Mouse (Mus musculus) hindbrain, embryonic 11.5 days (tissue): ENCODE measurements around the gene Nol6. TPM values are rescaled to one million over a fixed set of nuclear protein-coding genes. Genes with fewer than 3 reads are reported as not detected.

ENCODE experiments used
- ATAC-seq: fragments of 200-750 bp; cut with Nextera tagmentation; 2 replicates; pipeline ENCODE4 v1.8.0; 2017; ENCODE audit warnings: mild to moderate bottlenecking, moderate TSS enrichment, moderate library complexity; ENCODE audit not compliant: low FRiP score
- DNase-seq: peaks from one replicate; pipeline ENCODE4 v3.0.0-alpha.2; 2015; ENCODE audit warnings: low spot score
- H3K27ac ChIP-seq: fragments of 300-500 bp; sonication (generic); 2 replicates; pipeline ENCODE4 v1.5.1; 2014; ENCODE audit warnings: mild to moderate bottlenecking, low read depth, low read length
- H3K27me3 ChIP-seq: fragments of 300-500 bp; sonication (generic); 2 replicates; pipeline ENCODE4 v1.6.1; 2014; ENCODE audit warnings: mild to moderate bottlenecking, low read length, moderate library complexity, mixed read lengths; ENCODE audit not compliant: control insufficient read depth, insufficient read depth
- H3K36me3 ChIP-seq: fragments of 300-500 bp; sonication (generic); 2 replicates; pipeline ENCODE4 v1.6.1; 2014; ENCODE audit warnings: mild to moderate bottlenecking, low read length, moderate library complexity, mixed read lengths; ENCODE audit not compliant: control insufficient read depth, insufficient read depth
- H3K4me1 ChIP-seq: fragments of 300-500 bp; sonication (generic); replicated peaks from 2 replicates; pipeline ENCODE4 v1.6.1; 2014; ENCODE audit warnings: low read length, mixed read lengths; ENCODE audit not compliant: control insufficient read depth, insufficient read depth
- H3K4me2 ChIP-seq: fragments of 300-500 bp; sonication (generic); replicated peaks from 2 replicates; pipeline ENCODE4 v1.6.1; 2014; ENCODE audit warnings: mild to moderate bottlenecking, low read depth, low read length
- H3K4me3 ChIP-seq: fragments of 300-500 bp; sonication (generic); 2 replicates; pipeline ENCODE4 v1.5.1; 2014; ENCODE audit warnings: low read depth, low read length
- H3K9ac ChIP-seq: fragments of 300-500 bp; sonication (generic); 2 replicates; pipeline ENCODE4 v1.6.1; 2014; ENCODE audit warnings: low read depth, low read length
- H3K9me3 ChIP-seq: fragments of 300-500 bp; sonication (generic); 2 replicates; pipeline ENCODE4 v1.6.1; 2016; ENCODE audit warnings: low read length; ENCODE audit not compliant: control insufficient read depth
- WGBS: fragments of 180-500 bp; shearing (Covaris S2); extraction: QIAGEN DNeasy Blood & Tissue Kit; methylation state at CpG from one replicate; pipeline ENCODE4 v1.1.7; 2014; 5-methylcytosine and 5-hydroxymethylcytosine counted together
- polyA plus RNA-seq: library from polyadenylated mRNA; unstranded; fragments of >200 nt; fragmentation: Nextera tagmentation; extraction: Ambion mirVana; gene quantifications from 2 replicates; pipeline ENCODE4 v1.2.1, GENCODE M21; 2014

The Nol6 gene
- polyA plus RNA-seq, 1 experiment from 2014 or later, result 14.7 TPM

DNA sequence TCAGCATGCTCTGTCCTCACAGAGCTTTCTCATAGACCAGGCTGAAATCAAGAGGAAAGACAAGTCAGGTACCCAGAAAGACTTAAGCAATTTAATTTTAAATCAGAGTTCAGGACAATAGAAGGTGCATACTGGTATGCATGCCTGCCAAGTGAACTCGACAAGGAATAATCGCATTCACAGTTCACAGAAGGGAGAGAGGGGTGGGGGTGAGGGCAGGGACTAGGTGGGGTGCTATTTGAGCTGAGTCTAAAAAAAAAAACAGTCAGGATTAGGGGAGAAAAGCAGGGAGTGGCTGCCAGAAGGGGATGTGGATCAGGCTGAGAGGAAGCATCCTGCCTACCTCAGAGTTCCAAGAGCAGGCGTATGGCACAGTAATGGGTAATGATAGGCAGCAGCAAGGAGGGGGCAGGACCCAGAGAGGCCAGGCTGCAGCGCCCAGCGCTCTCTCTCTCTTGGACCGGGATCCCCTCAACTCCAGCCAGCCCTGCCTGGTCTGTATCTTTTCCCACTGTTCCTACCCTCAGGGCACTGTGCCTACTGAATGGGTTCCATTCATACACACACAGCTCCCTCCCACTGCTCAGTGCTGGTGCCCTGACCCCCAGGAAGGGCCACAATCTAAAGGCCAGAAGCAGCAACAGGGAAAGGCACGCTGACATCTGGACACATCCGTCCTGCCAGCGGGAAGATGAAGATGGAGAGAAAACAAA, 9.7 kb downstream of the Nol6 start:
- Histone ChIP-seq H3K9ac (no peak overlapping the region), H3K27ac (no peak overlapping the region), H3K27me3 (no peaks in the 10 kb centered on the region), H3K9me3 (no peaks in the 10 kb centered on the region), H3K4me1 (no peaks in the 10 kb centered on the region), H3K4me3 (no peak overlapping the region), H3K4me2 (no peak overlapping the region), H3K36me3 (0 out of 2 replicates have a peak, but pooled peaks cover 13% of the 10 kb centered on the region)
- DNase-seq, result no peak
- 85% methylated on average over 9 of the region's 9 CpGs for WGBS
- ATAC-seq, result no peak

DNA sequence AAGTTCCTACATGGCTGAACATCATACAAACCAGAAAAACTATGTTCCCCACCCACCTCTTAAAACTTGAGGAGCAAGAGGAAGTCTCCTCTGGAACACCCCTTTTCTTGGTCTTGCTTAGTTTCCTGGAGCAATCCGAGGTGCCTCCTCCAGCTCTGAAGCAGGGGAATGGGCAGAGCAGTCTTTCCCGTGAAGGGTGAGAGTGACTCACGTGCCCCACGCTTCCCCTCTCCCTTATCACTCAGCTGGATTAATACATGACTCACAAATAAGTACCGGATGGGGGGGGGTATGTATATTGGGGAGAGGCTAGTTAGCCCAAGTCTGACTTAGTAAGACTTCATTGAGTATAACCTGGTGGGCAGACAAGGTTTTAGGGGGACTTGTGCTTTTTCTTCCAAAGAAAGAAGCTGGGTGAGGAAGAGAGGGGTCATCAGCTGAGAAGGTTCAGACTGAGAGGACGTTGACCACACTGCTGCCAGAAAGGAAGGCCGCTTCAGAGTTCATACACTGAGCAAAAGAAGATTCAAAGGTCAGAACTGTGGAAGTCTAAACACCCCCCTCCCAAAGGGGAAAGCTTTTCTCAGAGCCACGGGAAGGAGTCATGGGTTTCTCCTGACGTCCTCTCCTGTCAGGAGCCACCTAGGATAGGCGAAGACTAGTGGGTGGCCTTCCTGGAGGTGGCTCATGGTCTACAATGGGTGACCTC, 15.4 kb downstream of the Nol6 start:
- no peak for DNase-seq
- Histone ChIP-seq H3K9ac (no peak overlapping the region), H3K27ac (no peak overlapping the region), H3K4me1 (no peaks in the 10 kb centered on the region), H3K36me3 (no peaks in the 10 kb centered on the region), H3K4me3 (no peak overlapping the region), H3K9me3 (no peaks in the 10 kb centered on the region), H3K4me2 (no peak overlapping the region), H3K27me3 (no peaks in the 10 kb centered on the region)
- no peak for ATAC-seq
- 85% methylated on average over 10 of the region's 10 CpGs for WGBS

DNA sequence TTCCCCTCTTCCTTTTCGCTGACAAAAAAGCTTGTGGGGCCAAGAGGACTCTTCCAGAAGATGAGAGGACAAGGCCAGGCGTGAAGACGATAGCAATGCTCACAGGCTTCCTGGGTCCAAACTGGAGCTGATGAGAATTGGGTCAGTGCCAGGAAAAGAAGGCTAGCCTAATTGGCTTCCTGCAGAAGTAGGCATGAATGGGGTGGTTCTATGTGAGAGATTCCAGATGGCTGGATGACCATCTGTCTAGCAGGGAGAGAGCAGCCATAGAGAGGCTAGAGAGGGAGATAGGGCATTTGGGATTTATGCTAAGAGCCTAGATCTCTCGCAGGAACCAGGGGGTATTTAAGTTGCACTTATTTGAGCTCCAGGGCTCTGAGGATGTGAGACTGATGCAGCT, 16.8 kb downstream of the Nol6 start:
- DNase-seq (no peak), ATAC-seq (no peak)
- no peaks in the 10 kb centered on the region for H3K4me1 ChIP-seq
- H3K9ac ChIP-seq, result no peak overlapping the region
- H3K9me3 ChIP-seq, result no peaks in the 10 kb centered on the region
- no peaks in the 10 kb centered on the region for H3K36me3 ChIP-seq
- 83% methylated on average over 4 of the region's 4 CpGs for WGBS
- no peaks in the 10 kb centered on the region for H3K27me3 ChIP-seq
- H3K4me3 ChIP-seq, result no peak overlapping the region
- no peak overlapping the region for H3K27ac ChIP-seq
- no peak overlapping the region for H3K4me2 ChIP-seq

DNA sequence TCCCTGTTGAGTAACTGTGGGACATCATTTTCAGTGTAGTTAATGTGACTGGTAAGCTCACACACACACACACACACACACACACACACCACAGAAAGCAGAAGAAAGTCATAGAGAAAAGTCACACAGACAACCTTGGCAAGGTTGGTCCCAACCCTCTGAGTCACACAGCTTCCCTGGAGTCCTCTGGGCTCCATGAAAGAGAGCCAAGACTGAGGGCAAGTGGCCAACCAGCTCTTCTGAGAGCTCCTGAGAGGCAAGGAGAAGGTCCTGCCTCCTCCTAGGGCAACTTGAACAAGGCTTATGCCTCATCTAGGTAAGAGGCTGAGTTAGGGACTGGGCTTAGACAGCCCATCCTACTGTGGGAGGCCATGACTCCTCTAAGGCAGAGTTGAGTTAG, 21.4 kb downstream of the Nol6 start:
- no peaks in the 10 kb centered on the region for H3K9me3 ChIP-seq
- H3K27ac ChIP-seq, result no peak overlapping the region
- no peak overlapping the region for H3K4me3 ChIP-seq
- no peaks in the 10 kb centered on the region; the same call in 1 of the 2 replicates for H3K4me1 ChIP-seq
- no peak overlapping the region for H3K4me2 ChIP-seq
- H3K36me3 ChIP-seq, result no peaks in the 10 kb centered on the region
- H3K27me3 ChIP-seq, result peaks cover 3% of the 10 kb centered on the region; the same call in 1 of the 2 replicates
- H3K9ac ChIP-seq, result no peak overlapping the region
- no peak for DNase-seq
- ATAC-seq, result no peak

DNA sequence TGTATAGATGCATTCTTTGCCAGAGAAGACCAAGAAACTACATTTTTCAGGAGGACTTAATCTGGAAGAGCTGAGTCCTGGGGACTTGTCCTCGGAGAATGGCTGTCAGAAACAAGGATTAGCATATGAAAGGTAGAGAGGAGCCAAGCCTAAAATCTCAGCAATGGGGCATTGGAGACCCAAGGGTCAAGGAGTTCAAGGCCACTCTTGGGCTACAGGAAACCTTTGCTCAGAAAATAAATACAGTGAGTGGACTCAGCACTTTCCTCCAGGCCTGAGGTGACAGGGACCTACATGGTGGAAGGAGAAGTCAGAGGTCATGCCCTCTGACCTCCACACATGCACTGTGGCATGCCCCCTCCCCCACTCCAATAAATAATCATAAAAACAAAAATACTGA, 23.3 kb downstream of the Nol6 start:
- Histone ChIP-seq H3K4me1 (no peaks in the 10 kb centered on the region; the same call in 1 of the 2 replicates), H3K36me3 (no peaks in the 10 kb centered on the region), H3K9ac (no peak overlapping the region), H3K27ac (no peak overlapping the region), H3K4me3 (no peak overlapping the region), H3K9me3 (no peaks in the 10 kb centered on the region), H3K4me2 (no peak overlapping the region), H3K27me3 (peaks cover 15% of the 10 kb centered on the region; the same call in 1 of the 2 replicates)
- DNase-seq, result no peak
- 22% methylated on average over 1 of the region's 1 CpGs for whole genome bisulfite sequencing
- ATAC-seq, result no peak

DNA sequence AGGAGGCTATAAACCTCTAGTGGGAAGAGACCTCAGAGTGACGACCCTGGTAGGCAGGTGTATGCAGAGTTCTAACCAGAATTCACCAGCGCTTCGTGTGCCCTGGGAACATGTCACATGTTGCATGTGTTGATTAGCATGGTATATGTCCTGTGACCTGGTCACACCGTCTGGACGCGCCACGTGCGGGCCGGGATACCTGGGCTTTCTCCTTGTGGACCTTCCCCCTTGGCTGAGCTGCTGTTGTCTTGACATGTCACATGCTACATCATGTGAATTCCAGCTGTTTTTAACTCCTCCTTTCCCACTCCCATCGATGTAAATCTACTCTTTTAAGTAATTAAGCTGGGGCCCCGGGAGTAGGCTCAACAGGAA, 25.7 kb downstream of the Nol6 start:
- 13% methylated on average over 11 of the region's 11 CpGs for WGBS
- Histone ChIP-seq H3K4me2 (peak overlapping the region; percentile 56), H3K4me1 (no peaks in the 10 kb centered on the region; the same call in 1 of the 2 replicates), H3K36me3 (no peaks in the 10 kb centered on the region), H3K27me3 (peaks cover 15% of the 10 kb centered on the region; the same call in 1 of the 2 replicates), H3K27ac (no peak overlapping the region), H3K4me3 (peak overlapping the region; percentile 29), H3K9me3 (no peaks in the 10 kb centered on the region), H3K9ac (no peak overlapping the region)
- ATAC-seq (peak; percentile 38), DNase-seq (peak; percentile 24)

DNA sequence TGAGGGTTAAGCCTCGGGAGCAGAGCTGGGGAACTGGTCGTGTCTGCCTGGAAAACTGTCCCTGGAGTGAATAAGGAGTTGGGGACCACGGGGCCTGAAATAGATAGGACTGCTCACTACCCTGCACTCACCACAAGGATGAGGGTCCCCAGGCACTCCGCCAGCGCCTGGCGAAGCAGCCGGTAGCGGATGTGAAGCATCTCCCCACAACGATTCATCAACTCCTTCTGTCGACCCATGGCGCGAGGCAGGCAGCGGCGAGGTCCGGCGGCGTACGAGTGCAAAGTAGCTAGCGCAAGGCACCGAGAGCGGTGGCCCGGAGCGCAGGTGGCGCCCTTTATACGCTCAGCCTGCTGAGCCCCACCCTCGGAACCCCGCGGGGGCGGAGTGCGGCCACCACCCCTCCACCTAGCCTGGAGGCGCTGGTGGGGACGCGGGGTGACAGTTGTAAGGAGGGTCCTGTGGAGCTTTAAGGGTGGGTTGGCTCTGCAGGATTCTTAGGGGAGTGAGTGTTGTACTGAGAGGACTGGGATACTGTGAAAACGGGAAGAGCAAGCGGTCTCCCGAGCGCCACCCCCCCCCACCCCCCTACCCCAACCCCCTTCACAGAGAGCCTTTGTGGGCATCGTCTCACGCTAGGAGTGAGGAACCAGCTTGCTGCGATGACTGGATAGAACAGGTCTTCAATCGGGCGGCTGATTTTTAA, 26.2 kb downstream of the Nol6 start, which contains the start of gene Aqp3:
Aqp3 (minus strand) TSS at position 313 of the 706 bp plus-strand sequence.
- Histone ChIP-seq H3K4me3 (peak within 1 kb of the TSS; percentile 29), H3K4me1 (no peaks in the 10 kb centered on the region; the same call in 1 of the 2 replicates), H3K9ac (no peak within 1 kb of the TSS), H3K4me2 (peak within 1 kb of the TSS; percentile 56), H3K27ac (no peak within 1 kb of the TSS), H3K27me3 (peaks cover 15% of the 10 kb centered on the region; the same call in 1 of the 2 replicates), H3K9me3 (no peaks in the 10 kb centered on the region), H3K36me3 (no peaks in the 10 kb centered on the region)
- peak; percentile 56 for DNase-seq
- peak; percentile 45 for ATAC-seq
- WGBS, result under 1% methylated on average over 42 of the region's 42 CpGs

DNA sequence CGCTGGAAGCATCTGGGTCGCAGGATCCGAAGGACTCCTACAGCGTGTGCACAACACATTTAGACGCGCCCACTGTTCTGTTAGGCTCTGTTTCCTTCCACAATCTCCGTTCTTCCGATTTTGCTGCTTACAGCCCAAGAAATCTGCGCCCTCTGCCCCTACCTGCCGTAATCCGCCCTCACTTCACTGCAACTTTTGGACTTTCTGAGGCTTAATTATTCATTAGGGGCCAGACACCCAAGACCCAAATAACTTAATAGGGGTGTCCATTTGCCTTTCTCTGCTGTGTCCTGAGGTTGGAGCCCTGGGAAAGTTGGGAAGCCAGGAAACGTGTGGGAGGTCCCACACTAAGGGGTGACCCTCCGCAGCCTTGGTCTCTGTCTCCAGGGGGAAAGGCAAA, 26.9 kb downstream of the Nol6 start:
- DNase-seq, result no peak
- 0 out of 2 replicates have a peak overlapping the region, but pooled peaks have one; percentile 12 for H3K4me3 ChIP-seq
- no peak overlapping the region for H3K27ac ChIP-seq
- no peaks in the 10 kb centered on the region for H3K36me3 ChIP-seq
- H3K27me3 ChIP-seq, result peaks cover 15% of the 10 kb centered on the region; the same call in 1 of the 2 replicates
- WGBS, result 42% methylated on average over 13 of the region's 13 CpGs
- H3K4me2 ChIP-seq, result peak overlapping the region; percentile 56
- no peak overlapping the region for H3K9ac ChIP-seq
- H3K9me3 ChIP-seq, result no peaks in the 10 kb centered on the region
- ATAC-seq, result no peak
- H3K4me1 ChIP-seq, result no peaks in the 10 kb centered on the region; the same call in 1 of the 2 replicates
